Mouse (Mus musculus) heart, adult 2 months (tissue): ENCODE measurements at regions not wholly inside any gene's neighbourhood (a gene's known extent, or its start where the extent isn't known, plus 50 kb on each side); places are given as distances from the start of the nearest gene placed in this dataset.

Experiments used
- DNase-seq, 2 experiments: peaks; one replicate each; pipeline ENCODE4 v3.0.0; 2021
- H3K27ac ChIP-seq: fragments of 200-600 bp; 2 replicates; pipeline ENCODE4 v1.8.1; 2022
- H3K27me3 ChIP-seq: fragments of 200-500 bp; 2 replicates; pipeline ENCODE4 v1.6.1; 2012; ENCODE audit warnings: mild to moderate bottlenecking, low read length, inconsistent platforms, mixed read lengths; ENCODE audit not compliant: control insufficient read depth, insufficient read depth
- H3K36me3 ChIP-seq: fragments of 200-500 bp; 2 replicates; pipeline ENCODE4 v1.6.1; 2012; ENCODE audit warnings: low read length, inconsistent platforms; ENCODE audit not compliant: control insufficient read depth, insufficient read depth
- H3K4me1 ChIP-seq: fragments of 200-500 bp; 2 replicates; pipeline ENCODE4 v1.6.1; 2011; ENCODE audit warnings: low read length; ENCODE audit not compliant: control insufficient read depth, insufficient read depth
- H3K4me3 ChIP-seq: fragments of 200-600 bp; 2 replicates; pipeline ENCODE4 v1.8.1; 2022
- H3K79me2 ChIP-seq: fragments of 200-500 bp; replicated peaks from 2 replicates; pipeline ENCODE4 v1.6.1; 2012; ENCODE audit warnings: mild to moderate bottlenecking, inconsistent platforms, low read length, moderate library complexity, mixed read lengths; ENCODE audit not compliant: control insufficient read depth, insufficient read depth
- H3K9ac ChIP-seq: fragments of 200-500 bp; 2 replicates; pipeline ENCODE4 v1.6.1; 2012; ENCODE audit warnings: low read depth, mild to moderate bottlenecking, control low read depth, inconsistent platforms, low read length, mixed read lengths
- CTCF ChIP-seq: fragments of 200-600 bp; IDR thresholded peaks from 2 replicates; pipeline ENCODE4 v1.8.1; 2022; ENCODE audit warnings: antibody characterized with exemption, mild to moderate bottlenecking, moderate library complexity
- EP300 ChIP-seq: fragments of 200-500 bp; IDR thresholded peaks from 2 replicates; pipeline ENCODE4 v1.6.1; 2011; ENCODE audit warnings: low read depth, low read length, control low read depth; ENCODE audit not compliant: insufficient read depth
- POLR2A ChIP-seq: fragments of 200-500 bp; IDR thresholded peaks from 2 replicates; pipeline ENCODE4 v1.6.1; 2011; ENCODE audit warnings: mild to moderate bottlenecking, low read depth, low read length, control low read depth; ENCODE audit not compliant: insufficient read depth
- WGBS: fragments of 180-500 bp; shearing (Covaris S2); methylation state at CpG from one replicate; pipeline ENCODE4 v1.1.7; 2018; 5-methylcytosine and 5-hydroxymethylcytosine counted together
- intact Hi-C: fragments of 180-260 bp; cut with DNase I; formaldehyde crosslinking; loops from one replicate; pipeline ENCODE4 v1.15.1; 2025

GRCm38 (mm10) chr5:39348680-39349079, 406.6 kb downstream of the Hs3st1 start:
- WGBS, result 66% methylated on average over 3 of the region's 3 CpGs
- no peak overlapping the region for H3K27ac ChIP-seq
- no peak overlapping the region for H3K9ac ChIP-seq
- intact Hi-C loops, result no loop called here
- H3K4me1 ChIP-seq, result no peaks in the 10 kb centered on the region
- H3K4me3 ChIP-seq, result no peak overlapping the region
- H3K79me2 ChIP-seq, result no peaks in the 10 kb centered on the region
- no peak for TF ChIP-seq EP300
- no peak for TF ChIP-seq POLR2A
- no peak for TF ChIP-seq CTCF
- DNase-seq, result no peak
- H3K36me3 ChIP-seq, result no peaks in the 10 kb centered on the region
- H3K27me3 ChIP-seq, result no peaks in the 10 kb centered on the region

- H3K27ac ChIP-seq, result no peak overlapping the region
- H3K9ac ChIP-seq, result no peak overlapping the region
- WGBS, result 80% methylated on average over 3 of the region's 3 CpGs
- H3K36me3 ChIP-seq, result no peaks in the 10 kb centered on the region
- no peak overlapping the region for H3K4me3 ChIP-seq
- H3K79me2 ChIP-seq, result no peaks in the 10 kb centered on the region
- DNase-seq, result no peak
- intact Hi-C loops, result no loop called here
- H3K4me1 ChIP-seq, result no peaks in the 10 kb centered on the region
- H3K27me3 ChIP-seq, result no peaks in the 10 kb centered on the region
- TF ChIP-seq EP300 (no peak), CTCF (no peak), POLR2A (no peak)
These were observed 408.3 kb downstream of the Hs3st1 start for GRCm38 (mm10) chr5:39347019-39347418.

- Histone ChIP-seq H3K27me3 (no peaks in the 10 kb centered on the region), H3K9ac (no peak overlapping the region), H3K36me3 (no peaks in the 10 kb centered on the region), H3K4me1 (no peaks in the 10 kb centered on the region), H3K79me2 (no peaks in the 10 kb centered on the region), H3K4me3 (no peak overlapping the region), H3K27ac (no peak overlapping the region)
- 70% methylated on average over 1 of the region's 1 CpGs for WGBS
- TF ChIP-seq CTCF (no peak), POLR2A (no peak), EP300 (no peak)
- intact Hi-C loops, result no loop called here
- DNase-seq, result no peak
These were observed 417.4 kb downstream of the Hs3st1 start for GRCm38 (mm10) chr5:39337917-39338316.

- intact Hi-C loops, result no loop called here
- Histone ChIP-seq H3K9ac (no peak overlapping the region), H3K4me1 (no peaks in the 10 kb centered on the region), H3K79me2 (no peaks in the 10 kb centered on the region), H3K36me3 (no peaks in the 10 kb centered on the region), H3K27me3 (no peaks in the 10 kb centered on the region), H3K27ac (no peak overlapping the region), H3K4me3 (no peak overlapping the region)
- no peak for TF ChIP-seq CTCF
- no peak for TF ChIP-seq EP300
- no peak for TF ChIP-seq POLR2A
- DNase-seq, result no peak
- WGBS, result 86% methylated on average over 2 of the region's 2 CpGs
These were observed 418.7 kb downstream of the Hs3st1 start for GRCm38 (mm10) chr5:39336484-39336985.

GRCm38 (mm10) chr5:39335321-39335720, 420.0 kb downstream of the Hs3st1 start:
- intact Hi-C loops, result no loop called here
- Histone ChIP-seq H3K9ac (no peak overlapping the region), H3K27me3 (no peaks in the 10 kb centered on the region), H3K27ac (no peak overlapping the region), H3K4me3 (no peak overlapping the region), H3K36me3 (no peaks in the 10 kb centered on the region), H3K4me1 (no peaks in the 10 kb centered on the region), H3K79me2 (no peaks in the 10 kb centered on the region)
- DNase-seq, result no peak
- TF ChIP-seq EP300 (no peak), CTCF (no peak), POLR2A (no peak)
- WGBS, result 54% methylated on average over 2 of the region's 2 CpGs

- TF ChIP-seq EP300 (no peak), POLR2A (no peak), CTCF (no peak)
- Histone ChIP-seq H3K27me3 (no peaks in the 10 kb centered on the region), H3K4me3 (no peak overlapping the region), H3K79me2 (no peaks in the 10 kb centered on the region), H3K4me1 (no peaks in the 10 kb centered on the region), H3K27ac (no peak overlapping the region), H3K9ac (no peak overlapping the region), H3K36me3 (no peaks in the 10 kb centered on the region)
- no peak for DNase-seq
- 26% methylated on average over 1 of the region's 1 CpGs for WGBS
- intact Hi-C loops, result no loop called here
These were observed 421.0 kb downstream of the Hs3st1 start for GRCm38 (mm10) chr5:39334241-39334640.
